In genomic region chr4:108428341-108428721, GRCm38 (mm10) we compare ENCODE assay signal across 17 mouse cellular contexts. TPM values are rescaled to one million over a fixed set of nuclear protein-coding genes. Genes with fewer than 3 reads are reported as not detected.
A peak's percentile ranks its signal among the peaks of the same experiment; 100 is the strongest.
DNase-seq lines count a peak whose midpoint lies in the region; ATAC-seq and TF ChIP-seq lines count a peak whose summit lies in the region.
"Had no signal": no experiment of that assay in that cellular context is flagged by ENCODE, and none has a peak within 500 bp of the region (broad histone marks: within the 10 kb centered on the region; RNA-seq: fewer than 3 reads in every experiment).

No protein-coding gene starts in this region.

- H3K79me2 ChIP-seq in MEL (ENCODE audit: control insufficient read depth, insufficient read depth, low read length, poor library complexity): no peaks in the 10 kb centered on the region

- H3K27ac ChIP-seq in MEL (ENCODE audit: control insufficient read depth, low read depth, low read length): no peak overlapping the region
- H3K27ac ChIP-seq: embryonic facial prominence, embryonic 12.5 days; kidney, postnatal 0 days; liver, embryonic 13.5 days had no signal

- peaks cover 0 to 7% of the 10 kb centered on the region in 2 experiments; a peak in 1 of 4 replicates for H3K4me1 ChIP-seq in MEL (ENCODE audit: control insufficient read depth in 1 of 2, insufficient read depth in 2 of 2, low read length in 2 of 2)

- peak; percentile 23 for DNase-seq in lung, postnatal 25 days (ENCODE audit: low spot score)
- DNase-seq in lung, postnatal 14 days: no peak
- DNase-seq in MEL (ENCODE audit: low read depth, low spot score): peak; percentile 73
- no peak for DNase-seq in layer of hippocampus, postnatal 10 days (ENCODE audit: low spot score in 2 of 2)
- DNase-seq in cerebellum, adult 8-10 months: no peak
- DNase-seq: cerebellum, adult 11-12 months; gastrocnemius, postnatal 10 days; liver, embryonic 13.5 days; retina, postnatal 1 day had no signal

- no peak for TF ChIP-seq RAD21 in MEL (IDR thresholded peaks at IDR 0.05; ENCODE audit: low read depth, low read length)

- no peaks in the 10 kb centered on the region for H3K9me3 ChIP-seq in MEL (replicated peaks; ENCODE audit: insufficient read depth, low read length)
- H3K9me3 ChIP-seq: embryonic facial prominence, embryonic 12.5 days; liver, embryonic 13.5 days; megakaryocyte, embryonic 14.5 days had no signal

- no peak overlapping the region for H3K9ac ChIP-seq in MEL (ENCODE audit: control insufficient read depth, low read depth, low read length, poor library complexity, severe bottlenecking)
- H3K9ac ChIP-seq: embryonic facial prominence, embryonic 12.5 days; liver, embryonic 13.5 days had no signal

- peaks cover 0 to 5% of the 10 kb centered on the region in 2 experiments; a peak in 2 of 4 replicates for H3K36me3 ChIP-seq in MEL (ENCODE audit: control insufficient read depth in 1 of 2, insufficient read depth in 2 of 2, low read length in 2 of 2)
- H3K36me3 ChIP-seq: embryonic facial prominence, embryonic 12.5 days; liver, embryonic 13.5 days had no signal

- no peak overlapping the region for H3K4me3 ChIP-seq in MEL (ENCODE audit: control insufficient read depth in 1 of 2, insufficient read depth in 1 of 2, low read depth in 2 of 2, low read length in 2 of 2)
- H3K4me3 ChIP-seq: embryonic facial prominence, embryonic 12.5 days; liver, embryonic 13.5 days; megakaryocyte, embryonic 14.5 days had no signal

- peak in 1 of 2 experiments; percentile 26; a peak in 1 of 4 replicates for TF ChIP-seq EP300 in MEL (IDR thresholded peaks at IDR 0.05; ENCODE audit: low read depth in 1 of 2, low read length in 2 of 2)

- H3K27me3 ChIP-seq in MEL (ENCODE audit: control insufficient read depth in 1 of 2, insufficient read depth in 2 of 2, low read length in 2 of 2): peaks cover 0 to 2% of the 10 kb centered on the region in 2 experiments; a peak in 1 of 4 replicates
- H3K27me3 ChIP-seq: embryonic facial prominence, embryonic 12.5 days had no signal

- TF ChIP-seq POLR2A in MEL (IDR thresholded peaks at IDR 0.05; ENCODE audit: control insufficient read depth in 1 of 2, insufficient read depth in 1 of 2, low read depth in 1 of 2, low read length in 2 of 2, poor library complexity in 1 of 2): no peak

- TF ChIP-seq CTCF in MEL (IDR thresholded peaks at IDR 0.05 in 2 of 3, conservative IDR thresholded peaks at IDR 0.05 in 1 of 3; ENCODE audit: control insufficient read depth in 1 of 3, insufficient read depth in 1 of 3, low read depth in 2 of 3, low read length in 3 of 3, poor library complexity in 1 of 3, severe bottlenecking in 1 of 3): no peak

- ATAC-seq in granulocyte monocyte progenitor cell, adult 5-6 weeks (replicated peaks; ENCODE audit: poor library complexity, severe bottlenecking): peak; percentile 98
- ATAC-seq in neutrophil, adult 5-6 weeks (ENCODE audit: extremely low read depth, insufficient number of reproducible peaks, low FRiP score, poor library complexity, severe bottlenecking): peak; percentile 82

TF ChIP-seq in MEL, 35 proteins besides CTCF, POLR2A, EP300 and RAD21:
- TF ChIP-seq RCOR1 (IDR thresholded peaks at IDR 0.05; ENCODE audit: low read depth, low read length) (peak; percentile 80), MAX (IDR thresholded peaks at IDR 0.05; ENCODE audit: low read length) (no peak)
TF ChIP-seq in MEL: peak in this region for 1.

RNA-seq across cellular contexts. Expression of gene Gpx7, which starts 21.6 kb away (rescaled TPM):
- not detected in 2 replicates for total RNA-seq in MEL (2012; rRNA removed)
- not detected for polyA plus RNA-seq in MEL (2012; ENCODE audit: insufficient read depth in 1 of 2, insufficient read length in 2 of 2, low read depth in 1 of 2, low replicate concordance in 2 of 2, missing spikeins in 1 of 2)
- total RNA-seq in granulocyte monocyte progenitor cell, adult 5-6 weeks (2014; fragmentation: Nextera tagmentation): 1.8 and 4.2 TPM in 2 replicates
- total RNA-seq in granulocyte monocyte progenitor cell, adult 5-6 weeks (2017): 0.30 and 0.46 TPM in 2 replicates
- 0.61 and 0.70 TPM in 2 replicates for total RNA-seq in neutrophil, adult 5-6 weeks (2017)
- 10 to 100 TPM; 10.3 to 12.1 TPM for total RNA-seq in layer of hippocampus, postnatal 10 days (2021)

RNA-seq across cellular contexts. Expression of gene Tut4, which starts 30.9 kb away (rescaled TPM):
- 9.0 and 16.3 TPM in 2 replicates for total RNA-seq in MEL (2012; rRNA removed)
- polyA plus RNA-seq in MEL (2012; ENCODE audit: insufficient read depth in 1 of 2, insufficient read length in 2 of 2, low read depth in 1 of 2, low replicate concordance in 2 of 2, missing spikeins in 1 of 2): 10 to 100 TPM in 1 of 2 experiments, not detected in 1; 63.2 TPM
- total RNA-seq in granulocyte monocyte progenitor cell, adult 5-6 weeks (2014; fragmentation: Nextera tagmentation): 77.1 and 98.9 TPM in 2 replicates
- total RNA-seq in granulocyte monocyte progenitor cell, adult 5-6 weeks (2017): 24.9 and 25.1 TPM in 2 replicates
- 223 and 242 TPM in 2 replicates for total RNA-seq in neutrophil, adult 5-6 weeks (2017)
- total RNA-seq in layer of hippocampus, postnatal 10 days (2021): 10 to 100 TPM; 47.1 to 50.1 TPM

RNA-seq across cellular contexts. Expression of gene Shisal2a, which starts 45.2 kb away (rescaled TPM):
- total RNA-seq in MEL (2012; rRNA removed): not detected in 2 replicates
- not detected for polyA plus RNA-seq in MEL (2012; ENCODE audit: insufficient read depth in 1 of 2, insufficient read length in 2 of 2, low read depth in 1 of 2, low replicate concordance in 2 of 2, missing spikeins in 1 of 2)
- not detected in 2 replicates for total RNA-seq in granulocyte monocyte progenitor cell, adult 5-6 weeks (2014; fragmentation: Nextera tagmentation)
- total RNA-seq in granulocyte monocyte progenitor cell, adult 5-6 weeks (2017): not detected in 2 replicates
- not detected in 2 replicates for total RNA-seq in neutrophil, adult 5-6 weeks (2017)
- not detected for total RNA-seq in layer of hippocampus, postnatal 10 days (2021)
- total RNA-seq: gastrocnemius, postnatal 10 days; left cerebral cortex, postnatal 14 days had no signal
- polyA plus RNA-seq: small intestine, adult 2 months; urinary bladder, adult 2 months had no signal

Comparison
In these comparisons a context has a peak if more than half of its experiments do, and no peak if none do; other contexts are left out.
1. DNase-seq: peak in lung, postnatal 25 days (single experiment) and MEL (single experiment); none in lung, postnatal 14 days (single experiment), layer of hippocampus, postnatal 10 days (0 of 2) and cerebellum, adult 8-10 months (single experiment).